Mouse (Mus musculus): Measurements from ENCODE around the gene Dusp27. TPM values are rescaled to one million over a fixed set of nuclear protein-coding genes. Genes with fewer than 3 reads are reported as not detected.

Dusp27 gene
- polyA plus RNA-seq, 1 experiment from 2014 or later, result 1.00 TPM

DNA sequence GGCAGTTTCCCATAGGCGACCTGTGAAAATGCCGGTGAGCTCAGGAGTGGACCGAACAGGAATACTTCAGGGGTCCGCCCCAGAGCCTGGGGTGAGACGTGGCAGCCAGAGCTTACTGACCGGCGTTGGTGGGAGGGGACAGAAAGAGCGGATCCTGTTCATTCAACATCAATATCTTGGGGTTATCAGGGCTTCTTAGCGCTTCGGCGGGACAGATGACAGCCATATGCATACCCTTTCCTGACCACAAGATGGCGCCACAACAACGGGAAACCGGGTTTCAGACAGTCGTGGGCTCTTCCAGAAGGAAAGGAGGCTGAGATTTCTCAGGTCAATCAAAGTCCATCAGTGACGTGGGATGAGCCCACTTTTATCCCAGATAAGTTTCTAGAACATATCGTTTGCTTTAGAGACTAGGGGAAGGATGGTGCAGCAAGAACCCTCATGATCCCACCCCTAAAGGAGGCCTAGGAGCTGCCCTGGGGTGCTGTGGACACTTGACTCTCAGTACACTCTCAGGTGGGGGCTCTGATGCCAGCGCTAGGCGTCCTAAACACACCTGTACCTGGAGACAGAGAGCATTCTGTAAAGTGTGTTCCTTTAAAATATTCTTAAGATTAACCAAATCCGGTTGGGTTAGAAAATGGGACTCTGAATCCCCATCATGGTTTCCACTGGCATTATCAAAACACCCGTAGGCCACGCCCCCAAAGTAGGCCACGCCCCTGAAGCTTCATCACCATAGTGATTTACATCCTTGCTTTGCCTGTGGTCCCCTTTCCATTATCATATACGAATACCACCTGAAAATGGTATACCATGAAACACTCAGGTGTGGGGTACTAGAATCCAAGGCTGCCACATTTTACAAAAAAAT lies 33.1 kb upstream of the Dusp27 start:
- Histone ChIP-seq H3K4me3 (replicated peaks; ENCODE audit: low read depth, low read length) (no peak overlapping the region), H3K27ac (replicated peaks; ENCODE audit: low read depth, low read length) (no peak overlapping the region), H3K27me3 (ENCODE audit: control insufficient read depth, insufficient read depth, low read length) (peaks cover 3% of the 10 kb centered on the region; the same call in 1 of the 2 replicates), H3K36me3 (ENCODE audit: control insufficient read depth, insufficient read depth, low read length) (no peaks in the 10 kb centered on the region), H3K4me2 (ENCODE audit: low read length) (peak overlapping the region; percentile 48), H3K9me3 (ENCODE audit: control insufficient read depth, low read length) (no peaks in the 10 kb centered on the region), H3K4me1 (ENCODE audit: control insufficient read depth, insufficient read depth, low read length) (no peaks in the 10 kb centered on the region), H3K9ac (replicated peaks; ENCODE audit: low read length) (0 out of 2 replicates have a peak overlapping the region, but pooled peaks have one; percentile 34)
- ATAC-seq (ENCODE audit: low FRiP score, low TSS enrichment) (peak; percentile 69), DNase-seq (peak; percentile 93)
- 15% methylated on average over 24 of the region's 24 CpGs for WGBS

DNA sequence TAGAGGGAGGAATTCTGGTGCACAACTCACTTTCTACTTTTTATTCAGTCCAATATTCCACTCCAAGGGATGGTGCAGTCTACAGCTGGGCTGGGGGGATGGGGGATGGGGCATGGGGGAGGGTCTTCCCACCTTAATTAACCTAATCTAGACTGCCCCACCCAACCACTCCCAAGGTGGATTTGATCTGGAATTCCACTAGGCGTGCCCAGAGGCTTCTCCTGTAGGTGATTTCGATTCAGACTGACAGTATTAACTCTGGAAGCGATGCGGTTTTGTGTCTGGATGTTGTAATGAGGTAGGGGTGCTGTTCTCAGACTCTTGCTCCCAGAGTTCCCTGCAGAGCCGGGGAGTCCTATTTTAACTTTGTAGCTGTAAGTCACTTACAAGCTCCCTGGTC lies 32.4 kb upstream of the Dusp27 start:
- H3K4me2 ChIP-seq (ENCODE audit: low read length), result peak overlapping the region; percentile 48
- DNase-seq (no peak), ATAC-seq (ENCODE audit: low FRiP score, low TSS enrichment) (no peak)
- H3K4me3 ChIP-seq (replicated peaks; ENCODE audit: low read depth, low read length), result no peak overlapping the region
- no peaks in the 10 kb centered on the region for H3K4me1 ChIP-seq (ENCODE audit: control insufficient read depth, insufficient read depth, low read length)
- 58% methylated on average over 5 of the region's 5 CpGs for WGBS
- H3K27me3 ChIP-seq (ENCODE audit: control insufficient read depth, insufficient read depth, low read length), result peaks cover 8% of the 10 kb centered on the region; the same call in 1 of the 2 replicates
- no peaks in the 10 kb centered on the region for H3K36me3 ChIP-seq (ENCODE audit: control insufficient read depth, insufficient read depth, low read length)
- no peak overlapping the region for H3K27ac ChIP-seq (replicated peaks; ENCODE audit: low read depth, low read length)
- H3K9ac ChIP-seq (replicated peaks; ENCODE audit: low read length), result no peak overlapping the region
- H3K9me3 ChIP-seq (ENCODE audit: control insufficient read depth, low read length), result no peaks in the 10 kb centered on the region

DNA sequence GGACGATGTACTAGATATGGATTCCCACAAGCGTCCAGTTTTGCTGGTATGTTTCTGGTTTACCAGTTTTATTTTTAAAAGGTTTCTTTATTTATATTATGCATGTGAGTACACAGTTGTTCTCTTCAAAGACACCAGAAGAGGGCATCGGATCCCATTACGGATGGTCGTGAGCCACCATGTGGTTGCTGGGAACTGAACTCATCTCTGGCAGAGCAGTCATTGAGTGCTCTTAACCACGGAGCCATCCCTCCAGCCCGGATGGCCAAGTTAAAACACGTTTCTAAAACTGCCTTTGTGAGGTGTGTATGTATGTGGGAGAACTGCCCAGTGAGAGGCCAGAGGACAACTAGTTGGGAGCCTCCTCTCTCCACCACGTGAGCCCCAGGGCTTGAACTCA lies 30.9 kb upstream of the Dusp27 start:
- DNase-seq (no peak), ATAC-seq (ENCODE audit: low FRiP score, low TSS enrichment) (no peak)
- 69% methylated on average over 9 of the region's 9 CpGs for WGBS

DNA sequence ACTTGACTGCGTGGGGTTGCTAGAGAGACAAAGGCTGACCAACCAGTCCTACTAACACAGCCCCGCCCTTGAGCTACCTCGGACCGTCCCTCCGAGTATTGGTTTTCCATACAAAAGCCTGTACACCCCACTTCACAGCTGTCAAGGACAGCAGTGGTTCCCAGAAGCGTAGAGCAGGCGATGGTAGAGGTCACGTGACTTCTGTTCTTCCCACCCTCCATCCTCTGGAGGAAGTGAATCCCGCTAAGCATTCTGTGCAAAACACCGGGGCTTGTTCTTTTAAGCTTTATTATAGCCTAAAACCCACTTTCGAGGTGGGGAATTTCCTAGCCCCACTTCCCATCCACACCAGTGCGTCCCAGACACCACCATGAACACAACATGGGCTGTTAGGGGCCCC lies 30.0 kb upstream of the Dusp27 start:
- Histone ChIP-seq H3K9ac (replicated peaks; ENCODE audit: low read length) (no peak overlapping the region), H3K4me2 (ENCODE audit: low read length) (no peak overlapping the region), H3K4me3 (replicated peaks; ENCODE audit: low read depth, low read length) (no peak overlapping the region), H3K36me3 (ENCODE audit: control insufficient read depth, insufficient read depth, low read length) (no peaks in the 10 kb centered on the region), H3K27ac (replicated peaks; ENCODE audit: low read depth, low read length) (no peak overlapping the region), H3K9me3 (ENCODE audit: control insufficient read depth, low read length) (no peaks in the 10 kb centered on the region), H3K27me3 (ENCODE audit: control insufficient read depth, insufficient read depth, low read length) (peaks cover 16% of the 10 kb centered on the region; the same call in 1 of the 2 replicates), H3K4me1 (ENCODE audit: control insufficient read depth, insufficient read depth, low read length) (no peaks in the 10 kb centered on the region)
- WGBS, result 86% methylated on average over 12 of the region's 12 CpGs
- DNase-seq (no peak), ATAC-seq (ENCODE audit: low FRiP score, low TSS enrichment) (no peak)

More for the DNA sequence above, 30.9 kb upstream of the Dusp27 start:
- no peaks in the 10 kb centered on the region for H3K4me1 ChIP-seq (ENCODE audit: control insufficient read depth, insufficient read depth, low read length)
- no peak overlapping the region for H3K4me3 ChIP-seq (replicated peaks; ENCODE audit: low read depth, low read length)
- no peak overlapping the region for H3K9ac ChIP-seq (replicated peaks; ENCODE audit: low read length)
- H3K4me2 ChIP-seq (ENCODE audit: low read length), result no peak overlapping the region
- no peaks in the 10 kb centered on the region for H3K9me3 ChIP-seq (ENCODE audit: control insufficient read depth, low read length)
- no peaks in the 10 kb centered on the region for H3K36me3 ChIP-seq (ENCODE audit: control insufficient read depth, insufficient read depth, low read length)
- no peak overlapping the region for H3K27ac ChIP-seq (replicated peaks; ENCODE audit: low read depth, low read length)
- H3K27me3 ChIP-seq (ENCODE audit: control insufficient read depth, insufficient read depth, low read length), result peaks cover 16% of the 10 kb centered on the region; the same call in 1 of the 2 replicates

DNA sequence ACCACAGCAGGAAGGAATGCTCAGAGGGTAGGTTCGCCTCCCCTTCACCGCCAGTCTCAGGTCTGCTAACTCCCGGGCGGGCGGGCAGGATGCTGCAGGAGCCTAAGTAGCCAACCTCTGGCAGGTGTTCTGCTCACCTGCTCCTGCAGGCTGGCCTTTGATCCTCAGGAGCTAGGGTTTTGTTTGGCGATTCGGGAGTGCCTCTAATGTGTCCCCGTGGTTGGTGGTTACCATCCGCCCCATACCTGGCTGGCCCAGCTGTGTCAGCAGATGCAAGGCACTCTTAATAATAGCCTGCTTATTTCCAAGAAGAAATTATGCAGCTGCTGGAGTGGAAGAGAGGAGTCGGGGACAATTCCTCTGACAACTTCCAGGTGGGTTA lies 27.4 kb upstream of the Dusp27 start:
- H3K27me3 ChIP-seq (ENCODE audit: control insufficient read depth, insufficient read depth, low read length), result peaks cover 16% of the 10 kb centered on the region; the same call in 1 of the 2 replicates
- WGBS, result 66% methylated on average over 10 of the region's 10 CpGs
- ATAC-seq (ENCODE audit: low FRiP score, low TSS enrichment) (no peak), DNase-seq (no peak)
- no peak overlapping the region for H3K4me2 ChIP-seq (ENCODE audit: low read length)
- H3K9ac ChIP-seq (replicated peaks; ENCODE audit: low read length), result no peak overlapping the region
- no peaks in the 10 kb centered on the region for H3K4me1 ChIP-seq (ENCODE audit: control insufficient read depth, insufficient read depth, low read length)
- H3K36me3 ChIP-seq (ENCODE audit: control insufficient read depth, insufficient read depth, low read length), result no peaks in the 10 kb centered on the region
- H3K9me3 ChIP-seq (ENCODE audit: control insufficient read depth, low read length), result no peaks in the 10 kb centered on the region
- H3K4me3 ChIP-seq (replicated peaks; ENCODE audit: low read depth, low read length), result no peak overlapping the region
- H3K27ac ChIP-seq (replicated peaks; ENCODE audit: low read depth, low read length), result no peak overlapping the region

DNA sequence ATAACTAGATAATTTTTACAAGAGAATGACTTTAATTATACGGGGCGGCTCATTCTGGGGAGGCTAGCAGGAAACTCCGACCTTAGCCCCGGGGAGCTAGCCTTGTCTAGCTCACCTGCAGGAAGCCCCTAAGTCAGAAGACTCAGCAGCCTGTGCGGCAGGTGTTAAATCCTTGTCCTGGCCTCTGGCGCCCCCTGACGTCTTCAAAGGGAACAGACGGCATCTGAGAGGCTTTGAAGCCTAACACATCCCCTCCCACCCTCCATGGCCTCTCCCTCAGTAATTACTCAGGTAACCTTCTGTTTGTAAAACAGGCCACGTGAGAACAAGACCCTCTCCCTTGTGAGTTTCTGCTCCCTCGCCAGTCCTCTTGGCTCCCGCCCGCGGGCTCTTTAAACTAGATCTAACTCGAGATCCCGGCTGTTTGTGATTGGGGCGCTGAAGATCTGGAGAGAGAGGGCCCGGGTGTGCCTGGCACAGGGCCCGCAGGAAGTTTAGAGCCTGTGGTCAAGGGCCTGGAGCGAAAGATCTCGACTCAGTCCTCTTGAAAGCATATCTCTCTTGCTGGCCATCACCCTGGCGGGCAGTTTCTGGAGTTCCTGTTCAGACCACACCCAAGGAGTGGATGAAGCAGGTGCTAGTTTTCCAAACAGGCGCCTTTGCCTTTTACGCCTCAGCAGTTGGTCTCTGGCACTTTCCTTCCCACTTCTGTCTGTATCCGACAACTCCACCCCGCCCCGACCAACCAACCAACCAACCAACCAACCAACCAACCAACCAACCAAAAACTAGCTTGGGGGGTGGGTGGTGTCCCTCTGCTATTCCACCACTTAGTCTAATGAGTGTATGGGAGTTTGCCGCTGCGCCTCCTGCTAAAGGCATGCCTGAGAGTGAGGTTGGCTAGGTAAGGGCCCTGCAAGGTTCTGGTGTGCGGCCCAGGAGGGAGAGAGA lies 26.7 kb upstream of the Dusp27 start:
- Histone ChIP-seq H3K36me3 (ENCODE audit: control insufficient read depth, insufficient read depth, low read length) (no peaks in the 10 kb centered on the region), H3K4me2 (ENCODE audit: low read length) (peak overlapping the region; percentile 19), H3K9me3 (ENCODE audit: control insufficient read depth, low read length) (no peaks in the 10 kb centered on the region), H3K27me3 (ENCODE audit: control insufficient read depth, insufficient read depth, low read length) (peaks cover 16% of the 10 kb centered on the region; the same call in 1 of the 2 replicates), H3K9ac (replicated peaks; ENCODE audit: low read length) (no peak overlapping the region), H3K4me1 (ENCODE audit: control insufficient read depth, insufficient read depth, low read length) (no peaks in the 10 kb centered on the region), H3K4me3 (replicated peaks; ENCODE audit: low read depth, low read length) (no peak overlapping the region), H3K27ac (replicated peaks; ENCODE audit: low read depth, low read length) (no peak overlapping the region)
- peak; percentile 40; the same call in 1 of the 2 replicates for ATAC-seq (ENCODE audit: low FRiP score, low TSS enrichment)
- WGBS, result 21% methylated on average over 29 of the region's 29 CpGs
- DNase-seq, result peak; percentile 90

DNA sequence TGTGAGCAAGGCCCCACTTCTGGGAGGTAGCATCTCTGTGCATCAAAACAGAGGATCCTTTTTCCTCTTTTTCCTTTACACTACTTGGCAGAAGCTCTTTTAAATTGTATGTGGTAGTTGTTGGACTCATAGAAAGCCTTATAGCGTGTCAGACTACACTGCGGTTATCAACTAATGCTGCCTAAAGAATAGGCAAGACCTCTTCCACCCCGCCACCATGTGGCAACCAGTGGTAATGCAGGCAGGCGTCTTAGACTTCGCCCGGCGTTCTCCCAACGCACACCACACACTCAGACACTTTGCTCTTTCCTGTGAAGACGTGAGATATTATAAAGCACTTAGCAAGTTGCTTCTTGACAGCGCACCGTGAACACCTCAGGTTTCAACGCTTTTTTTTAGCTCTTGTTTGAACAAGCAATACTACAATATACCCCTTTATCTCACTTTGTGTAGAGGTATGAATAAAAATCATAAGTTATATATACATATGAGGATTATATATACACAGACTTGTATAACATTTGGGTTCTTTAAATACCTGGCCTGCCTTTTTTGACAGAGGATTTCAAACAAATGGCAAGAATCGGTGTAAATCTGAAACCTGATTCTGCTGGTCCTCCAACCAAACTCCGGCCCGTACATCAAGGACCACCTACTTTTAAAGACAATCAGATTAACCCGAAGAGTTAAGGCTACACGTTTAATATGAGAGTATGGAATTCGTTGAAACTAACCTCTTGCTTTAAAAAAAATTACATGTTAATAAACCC lies 25.8 kb upstream of the Dusp27 start:
- no peaks in the 10 kb centered on the region for H3K4me1 ChIP-seq (ENCODE audit: control insufficient read depth, insufficient read depth, low read length)
- H3K36me3 ChIP-seq (ENCODE audit: control insufficient read depth, insufficient read depth, low read length), result no peaks in the 10 kb centered on the region
- H3K9ac ChIP-seq (replicated peaks; ENCODE audit: low read length), result no peak overlapping the region
- DNase-seq, result peak; percentile 96
- ATAC-seq (ENCODE audit: low FRiP score, low TSS enrichment), result 0 out of 2 replicates have a peak, but pooled peaks have one; percentile 53
- 12% methylated on average over 18 of the region's 18 CpGs for WGBS
- no peaks in the 10 kb centered on the region for H3K9me3 ChIP-seq (ENCODE audit: control insufficient read depth, low read length)
- H3K4me2 ChIP-seq (ENCODE audit: low read length), result no peak overlapping the region
- H3K4me3 ChIP-seq (replicated peaks; ENCODE audit: low read depth, low read length), result no peak overlapping the region
- no peak overlapping the region for H3K27ac ChIP-seq (replicated peaks; ENCODE audit: low read depth, low read length)
- peaks cover 12% of the 10 kb centered on the region; the same call in 1 of the 2 replicates for H3K27me3 ChIP-seq (ENCODE audit: control insufficient read depth, insufficient read depth, low read length)

DNA sequence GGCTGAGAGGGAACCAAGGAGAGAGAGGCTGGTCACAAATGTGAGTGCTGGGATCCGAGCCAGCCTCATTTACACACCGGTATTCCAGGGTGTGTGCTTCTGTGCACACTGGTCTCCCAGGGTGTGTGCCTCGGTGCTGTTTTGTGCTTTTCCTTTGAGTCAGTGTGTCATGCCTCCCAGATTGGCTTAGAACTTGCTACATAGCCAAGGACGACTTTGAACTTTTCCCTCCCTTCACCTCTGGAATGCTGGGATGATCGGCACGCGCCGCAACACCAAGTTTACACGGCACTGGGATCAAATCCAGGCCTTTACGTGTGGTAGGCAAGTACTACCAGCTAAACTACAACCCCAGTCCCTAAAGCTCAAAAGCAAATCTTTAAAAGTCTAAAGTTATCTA lies 24.3 kb upstream of the Dusp27 start:
- ATAC-seq (ENCODE audit: low FRiP score, low TSS enrichment), result no peak
- no peak for DNase-seq
- H3K4me2 ChIP-seq (ENCODE audit: low read length), result no peak overlapping the region
- peaks cover 12% of the 10 kb centered on the region; the same call in 1 of the 2 replicates for H3K27me3 ChIP-seq (ENCODE audit: control insufficient read depth, insufficient read depth, low read length)
- no peak overlapping the region for H3K4me3 ChIP-seq (replicated peaks; ENCODE audit: low read depth, low read length)
- H3K9ac ChIP-seq (replicated peaks; ENCODE audit: low read length), result no peak overlapping the region
- WGBS, result 94% methylated on average over 10 of the region's 10 CpGs
- H3K4me1 ChIP-seq (ENCODE audit: control insufficient read depth, insufficient read depth, low read length), result no peaks in the 10 kb centered on the region
- H3K27ac ChIP-seq (replicated peaks; ENCODE audit: low read depth, low read length), result no peak overlapping the region
- H3K36me3 ChIP-seq (ENCODE audit: control insufficient read depth, insufficient read depth, low read length), result no peaks in the 10 kb centered on the region
- no peaks in the 10 kb centered on the region for H3K9me3 ChIP-seq (ENCODE audit: control insufficient read depth, low read length)
